Mouse (Mus musculus) embryo, embryonic 9.5 days (tissue): ENCODE measurements around the gene Rcan3.

ENCODE experiments used
- DNase-seq: peaks from one replicate; pipeline ENCODE4 v3.0.0-alpha.2; 2017; ENCODE audit errors: extremely low spot score

The Rcan3 gene

GRCm38 (mm10) chr4:135433443-135434394, at the start of gene Rcan3:
Gene Rcan3 (minus strand): TSS chr4:135433853.
- peak; percentile 90 for DNase-seq

DNA sequence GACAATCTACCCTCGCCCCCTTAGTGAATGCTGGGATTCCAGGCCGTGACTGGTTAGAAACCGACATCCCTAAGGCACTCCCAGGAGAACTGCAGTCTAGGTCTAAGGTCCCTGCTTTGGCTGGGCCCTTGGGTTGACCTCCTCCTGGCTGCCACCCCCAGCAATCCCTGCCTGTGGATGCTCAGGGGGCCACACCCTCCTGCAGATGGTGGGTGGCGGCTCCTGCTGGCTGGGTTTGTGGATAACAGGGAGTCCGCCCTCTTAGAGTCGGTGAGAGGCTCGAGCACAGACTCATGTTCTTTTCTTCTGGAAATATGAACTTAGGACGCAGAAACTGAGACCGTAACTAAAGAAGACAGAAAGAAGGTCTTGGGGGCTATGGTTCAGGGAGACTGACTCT, 46.7 kb upstream of the Rcan3 start:
- no peak for DNase-seq

DNA sequence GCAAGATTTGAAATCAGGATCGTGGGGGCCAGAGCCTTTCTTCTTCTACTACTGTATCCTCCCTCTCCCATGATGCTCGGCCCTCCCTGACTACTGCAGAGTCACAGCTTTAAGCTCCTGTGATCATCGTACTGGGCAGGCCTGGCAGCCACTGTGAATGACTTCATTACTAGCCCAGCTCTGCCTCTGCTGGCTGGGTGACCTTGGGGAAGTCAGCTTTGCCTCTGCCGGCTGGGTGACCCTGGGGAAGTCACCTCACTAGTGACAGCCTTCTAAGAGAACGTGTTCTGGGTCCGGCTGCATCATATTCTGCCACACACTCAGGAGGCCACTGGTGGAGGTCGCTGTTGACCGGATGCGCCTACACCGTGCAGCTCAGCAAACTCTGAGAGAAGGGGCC, 44.2 kb upstream of the Rcan3 start:
- DNase-seq, result no peak

GRCm38 (mm10) chr4:135463406-135463805, 29.8 kb upstream of the Rcan3 start:
- no peak for DNase-seq

DNA sequence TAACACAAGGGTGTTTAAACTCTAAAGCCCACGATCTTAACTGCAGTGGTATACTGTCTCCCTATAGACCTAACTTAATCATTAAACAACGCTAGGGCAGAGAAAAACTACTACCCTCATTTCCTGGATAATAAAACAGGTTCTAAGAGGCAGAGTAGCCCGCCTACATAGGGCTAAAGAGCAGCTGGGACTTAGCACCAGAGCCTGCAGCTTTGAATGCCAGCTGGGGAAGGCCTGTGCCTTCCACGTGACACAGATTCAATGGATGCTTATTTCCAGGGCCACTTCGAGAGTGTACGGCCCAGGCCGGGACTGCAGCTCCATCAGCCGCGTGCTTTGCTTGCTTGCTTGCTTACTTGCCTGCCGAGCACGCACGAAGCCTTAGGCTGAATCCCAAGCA, 19.9 kb upstream of the Rcan3 start:
- no peak for DNase-seq

DNA sequence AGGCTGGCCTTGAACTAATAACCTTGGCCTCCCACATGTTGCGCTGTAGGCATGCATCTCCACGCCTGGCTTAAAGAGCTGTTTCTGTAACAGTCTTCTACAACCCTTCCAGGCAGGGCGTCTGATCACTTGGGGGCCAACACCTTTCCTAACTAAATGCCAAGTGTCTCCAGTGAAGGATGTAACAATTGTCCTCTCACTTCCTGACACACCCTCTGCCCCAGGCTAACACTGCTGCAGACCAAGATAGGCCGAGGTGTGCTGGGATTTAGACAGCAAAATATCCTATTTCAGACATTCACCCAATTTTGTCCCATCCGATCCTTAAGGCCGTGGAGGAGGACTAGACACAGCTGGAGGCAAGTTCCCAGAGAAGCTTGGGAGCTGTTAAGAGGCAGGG, 19.5 kb upstream of the Rcan3 start:
- no peak for DNase-seq

DNA sequence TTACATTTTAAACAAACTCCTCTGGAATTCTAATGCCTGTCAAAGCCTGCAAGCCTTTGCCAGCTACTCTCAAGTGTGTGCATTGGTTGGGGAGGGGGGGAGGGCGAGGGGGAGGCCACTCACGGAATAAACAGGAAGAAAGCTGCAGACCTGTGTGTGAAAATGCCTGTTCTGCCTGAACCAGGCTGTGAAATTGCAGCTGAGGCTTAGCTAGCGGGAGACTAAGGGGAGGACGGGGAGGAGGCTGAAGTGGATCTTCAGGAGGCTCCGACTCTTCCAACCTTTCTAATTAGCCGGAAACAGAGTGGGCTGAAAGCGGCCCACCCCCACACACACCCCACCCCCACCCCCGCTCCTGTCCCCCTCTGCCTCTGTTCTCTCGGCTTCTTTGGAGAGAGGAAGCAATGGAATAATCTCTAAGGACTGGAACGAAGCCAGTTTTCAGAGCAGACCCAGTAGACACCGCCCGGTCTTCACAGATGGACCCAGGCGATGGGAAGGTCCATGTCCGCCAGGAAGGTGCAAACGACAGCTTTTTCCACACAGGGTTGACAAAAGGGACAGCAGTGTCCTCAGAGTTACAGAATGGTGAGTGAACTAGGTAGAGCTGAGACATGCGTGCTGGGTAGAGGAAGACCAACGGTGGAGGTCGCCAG, 17.8 kb upstream of the Rcan3 start:
- DNase-seq, result peak; percentile 25

- no peak for DNase-seq
Observed at GRCm38 (mm10) chr4:135442473-135442872, 8.8 kb upstream of the Rcan3 start.

- peak; percentile 55 for DNase-seq
Observed at GRCm38 (mm10) chr4:135439904-135440522, 6.4 kb upstream of the Rcan3 start.

DNA sequence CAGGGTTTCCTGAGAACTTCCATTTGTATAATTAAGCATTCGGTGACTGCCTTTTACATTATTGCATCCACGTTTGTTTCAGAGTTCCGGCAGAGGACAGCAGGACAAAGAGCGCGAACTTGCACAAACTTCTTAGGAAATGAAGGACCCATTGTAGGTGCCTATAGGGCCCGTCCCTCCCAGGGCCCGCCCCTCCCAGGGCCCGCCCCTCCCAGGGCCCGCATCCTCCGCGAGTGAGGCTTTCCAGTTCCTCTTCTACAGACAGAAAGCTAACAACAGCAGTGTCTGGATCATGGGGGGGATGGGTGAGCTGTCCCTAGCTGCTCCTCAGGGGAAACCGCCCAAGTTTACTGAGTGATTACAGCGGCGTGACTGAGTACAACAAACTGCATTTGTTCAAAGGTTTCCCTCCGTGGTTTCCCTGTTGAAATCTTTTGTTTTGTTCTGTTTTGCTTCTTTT, 5.6 kb upstream of the Rcan3 start:
- DNase-seq, result peak; percentile 83

DNA sequence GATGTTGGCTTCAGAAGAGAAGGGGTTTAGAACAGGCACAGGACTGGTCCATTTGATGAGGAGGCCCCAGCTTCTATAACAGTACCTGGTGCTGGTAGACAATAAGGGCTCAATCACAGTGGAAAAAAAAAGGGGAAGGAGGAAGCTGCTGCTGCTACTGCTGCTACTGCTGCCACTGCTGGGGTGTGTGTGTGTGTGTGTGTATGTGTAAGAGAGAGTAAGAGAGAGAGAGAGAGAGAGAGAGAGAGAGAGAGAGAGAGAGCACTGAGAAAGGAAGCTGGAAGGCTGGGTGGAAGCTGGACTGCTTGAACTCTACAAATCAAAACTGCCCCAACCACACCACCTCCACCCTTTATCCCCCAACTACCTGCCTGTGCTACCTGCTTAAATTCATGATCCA, 4.3 kb upstream of the Rcan3 start:
- no peak for DNase-seq

GRCm38 (mm10) chr4:135436291-135436690, 2.6 kb upstream of the Rcan3 start:
- DNase-seq, result peak; percentile 31

GRCm38 (mm10) chr4:135434395-135434789, 739 bp upstream of the Rcan3 start:
- peak; percentile 12 for DNase-seq

DNA sequence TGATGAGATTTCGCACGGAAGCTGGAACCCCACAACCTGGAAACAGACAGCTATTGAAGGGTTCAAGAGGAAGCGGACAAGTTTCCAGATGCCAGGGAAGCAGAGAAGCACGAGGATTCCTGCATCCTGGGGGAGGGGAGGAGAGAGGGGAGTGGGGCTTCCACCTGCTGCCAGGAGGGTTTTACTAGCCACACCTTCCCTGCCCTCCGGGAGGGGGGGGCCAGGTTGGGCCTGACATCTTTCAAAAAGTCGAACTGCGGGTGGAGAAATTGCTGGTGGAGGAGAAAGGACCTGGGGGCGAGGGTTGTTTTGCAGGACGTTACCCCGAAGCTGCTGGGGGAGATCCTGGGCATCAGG, 589 bp downstream of the Rcan3 start:
- no peak for DNase-seq

GRCm38 (mm10) chr4:135429990-135430760, 3.5 kb downstream of the Rcan3 start:
- DNase-seq, result no peak

DNA sequence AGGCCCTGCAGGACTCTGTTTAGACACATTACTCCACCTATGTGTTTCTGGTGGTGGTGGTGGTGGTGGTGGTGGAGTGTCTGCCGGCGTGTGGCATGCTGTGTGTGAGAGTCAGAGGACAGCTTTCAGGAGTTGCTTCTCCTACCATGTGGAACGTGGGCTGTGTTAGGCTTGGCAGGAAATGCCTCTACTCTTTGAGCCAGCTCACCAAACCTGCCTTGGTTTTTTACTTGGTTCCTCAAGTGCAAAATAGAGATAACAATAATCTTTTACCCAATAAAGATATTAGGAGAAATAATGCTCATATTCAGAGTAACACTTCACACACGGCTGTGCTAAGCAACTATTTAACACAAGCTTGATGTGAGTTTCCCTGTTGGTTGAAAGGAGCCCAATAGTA, 4.3 kb downstream of the Rcan3 start:
- DNase-seq, result no peak

GRCm38 (mm10) chr4:135426587-135426986, 7.1 kb downstream of the Rcan3 start:
- DNase-seq, result no peak

- no peak for DNase-seq
Observed at GRCm38 (mm10) chr4:135425625-135426024, 8.0 kb downstream of the Rcan3 start.

DNA sequence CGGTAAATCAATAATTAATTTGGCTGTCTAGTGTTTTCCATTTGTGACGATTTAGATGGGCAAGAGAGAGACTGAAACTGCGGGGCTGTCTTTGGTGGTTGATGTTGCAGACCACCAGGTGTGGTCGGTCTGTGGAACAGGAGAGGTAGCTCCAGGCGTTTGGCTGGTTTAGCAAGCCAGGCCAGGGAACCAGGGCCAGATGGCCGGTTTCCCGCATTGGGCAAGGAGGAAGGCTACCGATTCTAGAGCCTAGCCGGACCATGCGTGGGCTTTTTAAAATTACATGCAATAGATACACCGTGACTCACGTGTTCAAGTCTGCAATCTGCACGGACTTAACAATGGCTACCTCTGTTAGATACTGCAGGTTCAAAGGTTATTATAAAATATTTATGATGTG, 12.7 kb downstream of the Rcan3 start:
- no peak for DNase-seq

DNA sequence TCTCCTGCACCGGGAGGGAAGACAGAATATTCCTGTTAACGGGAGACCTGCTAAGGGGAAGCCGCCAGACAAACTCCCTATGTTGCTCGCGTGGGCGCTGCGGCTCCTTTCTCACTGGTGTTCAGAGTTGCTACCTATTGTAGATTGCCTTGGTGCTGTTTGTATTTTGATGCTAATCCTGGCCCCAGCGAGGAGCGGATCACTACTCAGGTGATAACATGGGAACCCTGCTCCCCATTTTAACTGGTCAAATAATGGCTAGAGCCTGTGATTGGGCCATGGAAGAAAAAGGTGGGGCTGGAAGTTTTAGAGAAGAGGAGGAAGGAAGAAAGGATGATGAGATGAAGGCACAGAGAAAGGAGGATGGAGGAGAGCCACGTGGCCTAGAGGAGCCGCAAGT, 13.2 kb downstream of the Rcan3 start:
- DNase-seq, result no peak

GRCm38 (mm10) chr4:135419996-135420395, 13.7 kb downstream of the Rcan3 start:
- no peak for DNase-seq

- DNase-seq, result no peak
Observed at GRCm38 (mm10) chr4:135416367-135416766, 17.3 kb downstream of the Rcan3 start.
